Mouse (Mus musculus): ENCODE measurements around the gene Gatad2b. TPM values are rescaled to one million over a fixed set of nuclear protein-coding genes. Genes with fewer than 3 reads are reported as not detected.
A peak's percentile ranks its signal among the peaks of the same experiment; 100 is the strongest.

Gene Gatad2b
- polyA plus RNA-seq, 1 experiment from 2014 or later = 4.7 TPM

- no peak overlapping the region for H3K9ac ChIP-seq (ENCODE audit: low read depth, low read length)
- H3K27me3 ChIP-seq (replicated peaks; ENCODE audit: control insufficient read depth, insufficient read depth, low read length) = no peaks in the 10 kb centered on the region
- no peak overlapping the region for H3K4me3 ChIP-seq (ENCODE audit: low read depth, low read length)
- H3K27ac ChIP-seq (ENCODE audit: low read depth, low read length) = 0 out of 2 replicates have a peak overlapping the region, but pooled peaks have one; percentile 57
- 70% methylated on average over 5 of the region's 5 CpGs for WGBS
- no peaks in the 10 kb centered on the region for H3K36me3 ChIP-seq (ENCODE audit: control insufficient read depth, insufficient read depth)
- no peak overlapping the region; the same call in 1 of the 2 replicates for H3K4me2 ChIP-seq (replicated peaks; ENCODE audit: low read depth)
- peaks cover 9% of the 10 kb centered on the region; the same call in 1 of the 2 replicates for H3K4me1 ChIP-seq (replicated peaks; ENCODE audit: control insufficient read depth, insufficient read depth, low read length)
- TF ChIP-seq CTCF (IDR thresholded peaks at IDR 0.05; ENCODE audit: low read depth) = no peak
- no peaks in the 10 kb centered on the region for H3K9me3 ChIP-seq (ENCODE audit: control insufficient read depth)
- peak; percentile 82 for ATAC-seq
Observed at GRCm38 (mm10) chr3:90367001-90367632, 74.1 kb downstream of the Gatad2b start.

DNA sequence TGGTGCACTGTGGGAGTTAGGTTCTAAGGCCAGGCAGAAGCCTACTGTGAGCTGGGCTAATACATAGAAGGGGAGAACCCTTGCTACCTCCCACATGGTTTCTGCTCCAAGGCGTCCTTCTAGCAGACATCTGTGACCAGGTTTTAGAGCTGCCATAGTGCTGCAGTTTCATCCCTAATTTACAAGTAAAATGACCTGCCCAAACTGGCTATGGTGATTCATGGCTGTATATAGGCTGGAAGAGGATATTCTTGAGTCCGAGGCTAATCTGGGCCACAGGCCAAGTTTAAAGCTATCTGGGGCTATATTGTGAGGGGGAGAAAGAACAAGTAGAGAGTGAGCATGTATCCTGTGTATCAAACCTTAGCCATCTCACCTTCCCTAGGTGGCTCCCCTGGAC lies 76.1 kb downstream of the Gatad2b start:
- Histone ChIP-seq H3K27ac (ENCODE audit: low read depth, low read length) (no peak overlapping the region), H3K4me2 (replicated peaks; ENCODE audit: low read depth) (no peak overlapping the region), H3K36me3 (ENCODE audit: control insufficient read depth, insufficient read depth) (no peaks in the 10 kb centered on the region), H3K9ac (ENCODE audit: low read depth, low read length) (no peak overlapping the region), H3K9me3 (ENCODE audit: control insufficient read depth) (no peaks in the 10 kb centered on the region), H3K27me3 (replicated peaks; ENCODE audit: control insufficient read depth, insufficient read depth, low read length) (no peaks in the 10 kb centered on the region), H3K4me1 (replicated peaks; ENCODE audit: control insufficient read depth, insufficient read depth, low read length) (peaks cover 9% of the 10 kb centered on the region; the same call in 1 of the 2 replicates), H3K4me3 (ENCODE audit: low read depth, low read length) (no peak overlapping the region)
- TF ChIP-seq CTCF (IDR thresholded peaks at IDR 0.05; ENCODE audit: low read depth) = no peak
- no peak for ATAC-seq
- WGBS = 40% methylated on average over 2 of the region's 2 CpGs

- WGBS = 71% methylated on average over 7 of the region's 7 CpGs
- Histone ChIP-seq H3K4me2 (replicated peaks; ENCODE audit: low read depth) (no peak overlapping the region), H3K4me3 (ENCODE audit: low read depth, low read length) (no peak overlapping the region), H3K9me3 (ENCODE audit: control insufficient read depth) (no peaks in the 10 kb centered on the region), H3K27me3 (replicated peaks; ENCODE audit: control insufficient read depth, insufficient read depth, low read length) (no peaks in the 10 kb centered on the region), H3K27ac (ENCODE audit: low read depth, low read length) (no peak overlapping the region), H3K36me3 (ENCODE audit: control insufficient read depth, insufficient read depth) (no peaks in the 10 kb centered on the region), H3K4me1 (replicated peaks; ENCODE audit: control insufficient read depth, insufficient read depth, low read length) (no peaks in the 10 kb centered on the region), H3K9ac (ENCODE audit: low read depth, low read length) (no peak overlapping the region)
- no peak for TF ChIP-seq CTCF (IDR thresholded peaks at IDR 0.05; ENCODE audit: low read depth)
- ATAC-seq = no peak
Observed at GRCm38 (mm10) chr3:90371857-90372256, 78.9 kb downstream of the Gatad2b start.

- Histone ChIP-seq H3K4me2 (replicated peaks; ENCODE audit: low read depth) (no peak overlapping the region), H3K9me3 (ENCODE audit: control insufficient read depth) (no peaks in the 10 kb centered on the region), H3K27me3 (replicated peaks; ENCODE audit: control insufficient read depth, insufficient read depth, low read length) (no peaks in the 10 kb centered on the region), H3K4me1 (replicated peaks; ENCODE audit: control insufficient read depth, insufficient read depth, low read length) (no peaks in the 10 kb centered on the region), H3K36me3 (ENCODE audit: control insufficient read depth, insufficient read depth) (no peaks in the 10 kb centered on the region), H3K9ac (ENCODE audit: low read depth, low read length) (no peak overlapping the region), H3K4me3 (ENCODE audit: low read depth, low read length) (no peak overlapping the region), H3K27ac (ENCODE audit: low read depth, low read length) (no peak overlapping the region)
- ATAC-seq = no peak
- 58% methylated on average over 5 of the region's 5 CpGs for WGBS
- TF ChIP-seq CTCF (IDR thresholded peaks at IDR 0.05; ENCODE audit: low read depth) = no peak
Observed at GRCm38 (mm10) chr3:90372817-90373216, 79.8 kb downstream of the Gatad2b start.

DNA sequence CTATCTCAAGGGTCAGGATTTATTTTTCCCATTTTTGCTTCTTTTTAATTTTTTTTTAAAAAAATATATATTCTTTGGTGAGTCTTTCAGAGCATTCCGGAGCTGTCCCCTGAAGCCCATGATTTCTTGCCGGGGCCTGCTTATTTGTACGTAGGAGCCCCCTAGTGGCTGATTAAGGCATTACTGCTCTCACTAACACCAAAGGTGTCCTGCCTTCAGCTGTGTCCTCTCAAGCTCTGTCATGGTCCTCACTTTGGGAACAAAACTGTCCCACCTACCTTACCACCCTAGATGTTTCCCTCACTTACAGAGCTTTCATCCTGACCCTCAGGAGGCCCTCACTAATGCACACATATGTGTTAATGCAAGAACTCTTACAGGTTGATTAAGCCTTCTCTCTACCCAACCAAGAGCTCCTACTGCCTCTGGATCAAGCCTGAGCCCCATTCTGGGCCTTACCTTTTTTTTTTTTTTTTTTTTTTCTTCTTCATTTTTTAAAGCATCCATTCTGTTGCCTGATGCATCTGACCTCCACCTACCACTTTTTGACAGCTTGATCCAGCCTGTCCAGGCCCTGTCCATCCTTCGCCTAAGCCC lies 80.6 kb downstream of the Gatad2b start:
- Histone ChIP-seq H3K36me3 (ENCODE audit: control insufficient read depth, insufficient read depth) (no peaks in the 10 kb centered on the region), H3K4me2 (replicated peaks; ENCODE audit: low read depth) (no peak overlapping the region), H3K4me1 (replicated peaks; ENCODE audit: control insufficient read depth, insufficient read depth, low read length) (no peaks in the 10 kb centered on the region), H3K27ac (ENCODE audit: low read depth, low read length) (no peak overlapping the region), H3K27me3 (replicated peaks; ENCODE audit: control insufficient read depth, insufficient read depth, low read length) (no peaks in the 10 kb centered on the region), H3K4me3 (ENCODE audit: low read depth, low read length) (no peak overlapping the region), H3K9ac (ENCODE audit: low read depth, low read length) (no peak overlapping the region), H3K9me3 (ENCODE audit: control insufficient read depth) (no peaks in the 10 kb centered on the region)
- 26% methylated on average over 4 of the region's 4 CpGs for WGBS
- ATAC-seq = no peak
- TF ChIP-seq CTCF (IDR thresholded peaks at IDR 0.05; ENCODE audit: low read depth) = peak; percentile 87

GRCm38 (mm10) chr3:90374368-90374767 lies 81.4 kb downstream of the Gatad2b start:
- Histone ChIP-seq H3K36me3 (ENCODE audit: control insufficient read depth, insufficient read depth) (no peaks in the 10 kb centered on the region), H3K4me3 (ENCODE audit: low read depth, low read length) (no peak overlapping the region), H3K27me3 (replicated peaks; ENCODE audit: control insufficient read depth, insufficient read depth, low read length) (no peaks in the 10 kb centered on the region), H3K9ac (ENCODE audit: low read depth, low read length) (no peak overlapping the region), H3K4me1 (replicated peaks; ENCODE audit: control insufficient read depth, insufficient read depth, low read length) (no peaks in the 10 kb centered on the region), H3K27ac (ENCODE audit: low read depth, low read length) (no peak overlapping the region), H3K9me3 (ENCODE audit: control insufficient read depth) (no peaks in the 10 kb centered on the region), H3K4me2 (replicated peaks; ENCODE audit: low read depth) (no peak overlapping the region)
- peak; percentile 63 for ATAC-seq
- 54% methylated on average over 4 of the region's 4 CpGs for WGBS
- TF ChIP-seq CTCF (IDR thresholded peaks at IDR 0.05; ENCODE audit: low read depth) = no peak
